Mouse (Mus musculus) CD8-positive naive resting alpha-beta T cell, adult 2 months (primary cell): Measurements from ENCODE around the gene Lhb.
A peak's percentile ranks its signal among the peaks of the same experiment; 100 is the strongest.

ENCODE experiments used
- DNase-seq, 2 experiments: peaks; one replicate each; pipeline ENCODE4 v3.0.0; 2022; ENCODE audit warnings: low read depth in 2 of 2, low spot score in 2 of 2

Gene Lhb

GRCm38 (mm10) chr7:45413864-45414739 is 6.5 kb upstream of the Lhb start:
- no peak for DNase-seq

- DNase-seq: no peak
Observed at GRCm38 (mm10) chr7:45414740-45415224, 5.8 kb upstream of the Lhb start.

- no peak for DNase-seq
Observed at GRCm38 (mm10) chr7:45415636-45416035, 5.0 kb upstream of the Lhb start.

- DNase-seq: no peak
Observed at GRCm38 (mm10) chr7:45417962-45418492, 2.6 kb upstream of the Lhb start.

DNA sequence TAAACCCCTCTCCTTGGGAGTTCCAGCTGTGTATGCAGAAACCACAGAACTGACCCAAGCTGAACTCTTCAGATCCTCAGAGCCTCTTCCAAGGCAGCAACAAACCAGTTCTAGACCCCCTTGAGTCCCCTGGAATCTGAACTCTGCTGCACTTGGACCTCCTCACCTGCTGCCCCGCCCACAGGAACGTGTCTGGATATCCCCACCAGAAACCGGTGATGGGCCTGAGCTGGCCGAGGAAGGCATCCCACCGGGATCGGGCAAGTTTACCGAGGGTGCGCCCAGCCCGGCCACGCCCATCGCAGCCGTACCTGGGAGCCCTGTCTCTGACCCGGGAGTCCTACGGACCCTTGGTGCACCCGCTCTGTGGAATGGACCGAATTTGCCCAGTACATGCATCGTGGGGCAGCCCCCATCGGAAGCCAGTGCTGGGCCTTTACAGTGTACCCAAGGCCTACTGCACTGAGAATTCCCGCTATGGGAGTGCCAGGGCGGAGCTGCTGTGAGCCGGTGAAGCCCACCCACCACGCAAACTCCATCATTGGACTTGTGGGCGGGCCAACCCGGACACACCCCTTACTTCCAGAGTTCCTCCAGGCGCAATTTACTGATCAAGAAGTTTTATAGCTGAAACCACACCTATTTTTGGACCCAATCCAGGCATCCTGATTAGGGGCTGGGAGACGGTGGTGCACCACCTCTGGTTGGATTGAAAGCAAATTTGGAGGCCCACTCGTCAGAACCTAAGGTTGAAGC is 583 bp upstream of the Lhb start:
- DNase-seq: no peak

- no peak for DNase-seq
Observed at GRCm38 (mm10) chr7:45421194-45421593, 574 bp downstream of the Lhb start.

GRCm38 (mm10) chr7:45426556-45426955 is 5.9 kb downstream of the Lhb start:
- no peak for DNase-seq

- no peak for DNase-seq
Observed at GRCm38 (mm10) chr7:45433835-45434202, 13.2 kb downstream of the Lhb start.

DNA sequence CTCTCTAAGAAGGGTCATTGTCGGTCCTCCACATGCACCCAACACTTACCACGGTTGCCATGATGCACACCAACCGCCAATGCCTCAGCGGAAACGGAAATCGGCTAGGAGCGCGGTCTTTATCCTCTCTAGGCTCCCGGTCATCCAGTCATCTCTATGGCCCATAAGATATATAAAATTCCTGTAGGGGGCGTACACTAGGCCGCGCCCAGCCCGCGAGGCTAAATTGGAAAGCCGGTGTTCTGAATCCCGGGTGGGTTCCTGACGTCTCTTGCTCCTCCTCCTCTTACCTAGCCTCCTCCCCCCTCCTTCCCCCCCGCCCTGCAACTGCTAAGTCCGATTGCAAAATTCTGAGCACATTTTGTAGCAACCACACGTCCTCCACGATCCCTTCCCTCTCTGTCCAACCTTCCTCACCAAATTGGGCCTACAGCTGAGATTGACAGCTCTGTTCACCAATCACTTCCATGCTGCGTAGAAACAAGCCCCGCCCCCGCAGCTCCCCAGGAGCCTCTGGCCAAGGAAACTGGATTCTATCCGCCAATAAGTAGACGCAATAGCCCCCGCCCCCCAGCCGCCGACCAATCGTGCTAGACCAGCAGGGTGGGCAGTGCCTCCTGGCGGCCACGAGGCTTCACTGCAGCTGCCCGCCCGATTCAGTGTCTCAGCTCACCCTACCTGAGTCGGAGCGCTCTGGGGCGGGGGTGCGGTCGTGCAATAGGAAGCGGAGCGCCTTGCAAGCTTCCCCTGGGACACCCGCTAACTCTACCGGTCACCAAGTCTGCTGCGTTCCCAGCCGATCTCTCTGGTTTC is 13.8 kb downstream of the Lhb start, which contains the start of gene Gys1:
Gene Gys1, plus strand, starts transcription at position 642 of the 813 bp plus-strand sequence.
- peak; percentile 100 for DNase-seq

GRCm38 (mm10) chr7:45435038-45435437 is 14.4 kb downstream of the Lhb start:
- DNase-seq: no peak

DNA sequence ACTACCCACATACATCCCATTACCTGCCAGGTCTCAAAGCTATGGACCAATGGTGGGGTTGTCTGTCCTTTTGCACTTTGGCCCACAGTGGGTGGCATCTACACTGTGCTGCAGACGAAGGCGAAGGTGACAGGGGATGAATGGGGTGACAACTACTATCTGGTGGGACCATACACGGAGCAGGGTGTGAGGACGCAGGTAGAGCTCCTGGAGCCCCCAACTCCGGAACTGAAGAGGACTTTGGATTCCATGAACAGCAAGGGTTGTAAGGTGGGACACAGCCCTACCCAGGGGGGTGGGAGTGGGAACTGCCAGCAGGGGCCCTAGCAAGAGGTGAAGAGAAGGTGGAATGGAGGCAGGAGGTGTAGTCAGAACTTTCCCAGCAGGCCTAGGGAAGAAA is 15.8 kb downstream of the Lhb start:
- DNase-seq: no peak

- DNase-seq: no peak
Observed at GRCm38 (mm10) chr7:45437046-45437445, 16.4 kb downstream of the Lhb start.

- DNase-seq: no peak
Observed at GRCm38 (mm10) chr7:45437521-45438276, 17.1 kb downstream of the Lhb start, which contains the start of gene Ruvbl2. Gene Ruvbl2 (minus strand): TSS chr7:45438096.

DNA sequence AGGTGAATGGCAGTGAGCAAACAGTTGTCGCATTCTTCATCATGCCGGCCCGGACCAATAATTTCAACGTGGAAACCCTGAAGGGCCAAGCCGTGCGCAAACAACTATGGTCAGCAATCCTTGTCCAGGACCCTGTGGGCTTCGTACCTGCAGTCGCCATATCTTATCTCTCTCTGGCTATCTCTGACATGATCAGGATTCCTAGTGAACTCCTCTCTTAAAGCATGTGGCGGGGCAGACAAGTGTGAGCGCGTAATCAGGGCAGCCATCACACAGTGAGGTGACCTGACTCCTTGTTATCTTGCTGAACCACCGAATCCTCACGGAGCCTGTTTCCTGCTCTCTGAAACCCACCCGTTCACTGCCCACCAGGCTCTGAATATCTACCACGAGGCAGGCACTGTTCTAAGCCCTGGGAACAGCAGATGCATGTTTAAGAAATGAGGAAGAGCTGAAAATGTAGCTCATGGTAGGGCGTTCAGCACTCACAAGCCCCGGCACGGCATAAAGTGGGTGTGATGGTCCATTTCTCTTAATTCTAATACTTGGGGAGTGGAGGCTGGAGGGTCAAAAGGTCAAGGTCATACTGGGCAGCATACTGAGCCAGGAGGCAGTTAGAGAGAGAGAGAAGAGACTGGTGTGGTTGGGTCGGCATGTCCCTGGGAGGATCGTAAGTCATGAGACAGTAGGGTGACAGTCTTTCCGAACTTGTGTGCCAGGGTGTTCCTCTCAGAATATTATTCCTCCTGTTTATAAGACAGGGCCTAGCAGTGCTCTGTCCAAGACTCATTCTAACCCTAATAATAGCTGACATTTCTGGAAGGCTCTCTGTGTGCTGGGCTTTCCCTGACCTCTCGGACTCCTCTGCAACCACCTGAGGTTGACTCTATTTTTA is 23.2 kb downstream of the Lhb start:
- DNase-seq: no peak

DNA sequence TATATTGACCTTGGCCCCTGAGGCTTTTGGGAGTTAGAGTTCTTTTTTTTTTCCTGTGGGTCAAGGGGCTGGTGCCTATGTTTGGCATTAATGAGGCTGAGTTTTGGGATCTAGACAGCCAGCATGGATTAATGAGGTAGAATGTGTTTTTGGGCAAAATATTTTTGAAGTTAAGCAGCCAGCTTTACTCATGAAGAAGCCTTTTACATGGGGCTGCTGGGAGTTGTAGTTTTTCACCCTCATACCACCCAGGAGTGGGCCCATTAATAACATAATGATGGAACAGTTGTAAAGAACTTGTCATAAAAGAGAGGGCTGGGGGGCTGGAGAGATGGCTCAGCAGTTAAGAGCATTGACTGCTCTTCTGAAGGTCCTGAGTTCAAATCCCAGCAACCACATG is 26.0 kb downstream of the Lhb start:
- no peak for DNase-seq

GRCm38 (mm10) chr7:45447325-45447990 is 26.8 kb downstream of the Lhb start:
- no peak for DNase-seq

- DNase-seq: no peak
Observed at GRCm38 (mm10) chr7:45449974-45450373, 29.4 kb downstream of the Lhb start.

DNA sequence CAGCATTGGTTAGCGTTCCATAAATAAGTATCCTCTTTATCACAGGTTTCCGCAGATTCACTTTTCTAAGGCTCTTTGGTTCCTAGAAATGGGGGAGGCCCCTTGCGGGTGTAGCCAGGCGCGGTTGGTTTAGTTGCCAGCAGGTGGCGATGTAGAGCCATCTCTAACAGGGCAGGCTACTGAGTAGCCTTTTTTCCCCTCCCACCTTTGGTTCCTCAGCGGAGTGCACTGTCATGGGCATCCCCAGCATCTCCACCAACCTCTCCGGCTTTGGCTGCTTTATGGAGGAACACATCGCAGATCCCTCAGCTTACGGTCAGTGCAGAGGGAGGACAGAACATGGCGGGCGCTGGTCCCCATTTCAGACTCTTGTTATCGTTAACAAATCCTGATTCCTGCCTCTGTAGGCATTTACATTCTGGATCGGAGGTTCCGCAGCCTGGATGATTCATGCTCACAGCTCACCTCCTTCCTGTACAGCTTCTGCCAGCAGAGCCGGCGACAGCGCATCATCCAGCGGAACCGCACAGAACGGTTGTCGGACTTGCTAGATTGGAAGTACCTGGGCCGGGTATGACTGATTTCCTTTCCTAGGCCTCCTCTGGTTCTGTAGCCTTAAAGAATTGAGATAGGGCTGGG is 30.8 kb downstream of the Lhb start:
- DNase-seq: peak; percentile 78 to 87
